Mouse (Mus musculus) midbrain, embryonic 10.5 days (tissue): ENCODE results near the gene Iqgap2. TPM values are rescaled to one million over a fixed set of nuclear protein-coding genes. Genes with fewer than 3 reads are reported as not detected.

Source experiments
- DNase-seq: peaks from one replicate; pipeline ENCODE4 v3.0.0-alpha.2; 2017; ENCODE audit warnings: low spot score
- H3K27ac ChIP-seq: fragments of 300-500 bp; sonication (generic); replicated peaks from 2 replicates; pipeline ENCODE4 v1.5.1; 2016; ENCODE audit warnings: mild to moderate bottlenecking
- H3K27me3 ChIP-seq: fragments of 300-500 bp; sonication (generic); 2 replicates; pipeline ENCODE4 v1.6.1; 2016; ENCODE audit warnings: low read depth, mild to moderate bottlenecking; ENCODE audit not compliant: poor library complexity, severe bottlenecking
- H3K36me3 ChIP-seq: fragments of 300-500 bp; sonication (generic); 2 replicates; pipeline ENCODE4 v1.6.1; 2016; ENCODE audit warnings: mild to moderate bottlenecking, moderate library complexity
- H3K4me1 ChIP-seq: fragments of 300-500 bp; sonication (generic); 2 replicates; pipeline ENCODE4 v1.6.1; 2016
- H3K4me3 ChIP-seq: fragments of 300-500 bp; sonication (generic); 2 replicates; pipeline ENCODE4 v1.5.1; 2016; ENCODE audit warnings: mild to moderate bottlenecking, moderate library complexity
- H3K9me3 ChIP-seq: fragments of 300-500 bp; sonication (generic); replicated peaks from 2 replicates; pipeline ENCODE4 v1.6.1; 2016; ENCODE audit warnings: mild to moderate bottlenecking
- WGBS: fragments of 180-500 bp; shearing (Covaris S2); methylation state at CpG from one replicate; pipeline ENCODE4 v1.1.7; 2016; 5-methylcytosine and 5-hydroxymethylcytosine counted together
- polyA plus RNA-seq: library from polyadenylated mRNA; unstranded; fragments of >200 nt; fragmentation: Nextera tagmentation; extraction: Ambion mirVana; gene quantifications from 2 replicates; pipeline ENCODE4 v1.2.1, GENCODE M21; 2016

Gene Iqgap2
- polyA plus RNA-seq, 1 experiment from 2014 or later, result 13.9 TPM

DNA sequence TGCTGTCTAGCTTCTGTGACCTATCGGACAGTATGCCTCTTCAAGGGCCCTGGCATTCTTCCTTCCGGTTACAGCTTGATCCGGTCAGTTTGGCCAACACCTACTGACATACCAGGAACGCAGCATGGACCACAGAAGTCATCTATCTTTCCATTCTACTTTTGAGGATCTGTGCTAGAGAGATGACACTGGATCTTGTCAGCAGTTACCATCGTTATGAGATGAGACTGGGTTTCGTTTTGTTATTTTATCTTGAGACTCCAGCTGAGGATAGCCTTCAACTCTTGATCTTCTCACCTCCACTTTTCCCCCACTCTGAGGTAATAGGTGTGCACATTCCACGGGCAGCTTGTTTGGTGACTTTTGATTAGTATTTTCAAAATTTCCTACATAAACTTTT, 219.3 kb downstream of the Iqgap2 start:
- H3K9me3 ChIP-seq, result no peaks in the 10 kb centered on the region
- no peak overlapping the region for H3K27ac ChIP-seq
- 91% methylated on average over 7 of the region's 7 CpGs for WGBS
- no peaks in the 10 kb centered on the region for H3K27me3 ChIP-seq
- no peak overlapping the region for H3K4me3 ChIP-seq
- no peaks in the 10 kb centered on the region for H3K4me1 ChIP-seq
- peaks cover 59% of the 10 kb centered on the region for H3K36me3 ChIP-seq
- DNase-seq, result no peak

DNA sequence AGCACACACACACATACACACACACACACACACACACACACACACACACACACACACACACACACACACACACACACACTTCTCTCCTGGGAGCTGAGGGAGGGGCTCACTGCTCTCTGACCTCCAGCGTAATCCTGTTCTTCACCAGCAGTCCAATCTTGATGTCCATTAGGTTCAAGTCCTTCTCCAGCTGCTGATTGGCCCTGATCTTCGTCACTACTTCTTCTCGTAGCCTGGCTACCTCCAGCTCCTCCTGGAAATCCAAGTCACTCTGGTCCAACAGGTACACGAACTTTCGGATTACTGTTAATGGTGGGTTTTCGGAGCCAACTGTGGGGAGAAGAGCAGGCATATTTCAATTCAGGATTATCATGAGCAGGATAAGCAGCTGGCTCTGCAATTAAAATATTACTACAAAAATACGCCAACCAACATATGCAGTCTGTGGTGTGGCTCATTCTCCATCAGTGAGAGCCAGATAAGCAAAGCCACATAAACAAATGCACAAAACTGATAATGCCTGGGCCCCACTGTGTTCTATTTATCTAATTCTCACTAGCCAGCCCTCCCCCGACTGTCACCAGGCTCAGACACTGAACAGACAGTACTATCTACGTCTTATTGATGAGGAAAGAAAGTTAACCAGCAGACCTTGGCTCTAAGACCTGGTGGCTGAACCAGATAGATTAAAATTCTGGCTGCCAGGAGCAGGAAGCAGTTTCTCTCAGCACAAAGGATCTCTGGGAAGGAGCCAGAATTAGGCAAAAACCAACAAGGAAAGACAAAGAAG, 220.4 kb downstream of the Iqgap2 start:
- Histone ChIP-seq H3K27ac (0 out of 2 replicates have a peak overlapping the region, but pooled peaks have one; percentile 17), H3K4me1 (peaks cover under 1% of the 10 kb centered on the region; the same call in 1 of the 2 replicates), H3K4me3 (no peak overlapping the region), H3K9me3 (no peaks in the 10 kb centered on the region), H3K36me3 (peaks cover 67% of the 10 kb centered on the region), H3K27me3 (no peaks in the 10 kb centered on the region)
- no peak for DNase-seq
- 84% methylated on average over 9 of the region's 9 CpGs for WGBS

DNA sequence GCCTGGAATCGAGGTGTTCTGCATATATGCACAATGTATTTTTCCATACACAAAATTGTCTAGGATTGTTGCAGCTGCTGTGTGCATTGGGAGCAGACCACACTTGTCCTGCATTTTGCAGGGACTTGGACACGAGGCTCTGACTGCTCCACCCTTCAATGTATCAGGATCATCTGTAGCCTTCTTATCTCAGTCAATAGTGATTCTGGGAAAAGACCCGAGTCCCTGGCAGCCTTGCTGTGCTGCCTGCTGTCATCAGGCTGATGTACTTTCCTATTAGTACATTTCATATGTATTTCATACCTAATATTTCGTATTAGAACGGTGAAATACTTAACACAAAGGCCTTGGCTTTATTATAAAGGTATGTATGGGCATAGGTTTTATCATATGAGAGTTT, 221.2 kb downstream of the Iqgap2 start:
- H3K4me3 ChIP-seq, result no peak overlapping the region
- peaks cover 73% of the 10 kb centered on the region for H3K36me3 ChIP-seq
- H3K4me1 ChIP-seq, result peaks cover 6% of the 10 kb centered on the region; the same call in 1 of the 2 replicates
- no peaks in the 10 kb centered on the region for H3K9me3 ChIP-seq
- H3K27me3 ChIP-seq, result no peaks in the 10 kb centered on the region
- 89% methylated on average over 5 of the region's 5 CpGs for WGBS
- H3K27ac ChIP-seq, result no peak overlapping the region
- DNase-seq, result no peak

DNA sequence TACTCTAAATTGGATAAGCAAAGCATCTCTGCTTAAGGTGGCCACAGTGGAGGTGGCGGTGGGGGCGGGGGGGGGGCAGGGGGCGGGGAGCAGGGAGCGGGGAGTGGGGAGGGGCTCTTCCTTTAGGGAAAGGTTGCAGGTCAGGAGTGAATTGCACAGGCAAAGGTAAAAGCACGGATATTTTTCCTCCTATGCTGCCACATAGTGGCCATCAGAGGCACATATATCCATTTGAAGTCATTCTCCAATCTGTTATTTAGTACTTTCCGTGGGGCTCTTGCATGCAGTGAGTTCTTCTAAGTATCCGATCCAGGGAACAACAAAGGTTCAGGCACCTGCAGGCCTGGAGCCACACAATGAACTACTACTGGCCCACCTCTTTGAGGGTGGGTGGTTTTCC, 224.5 kb downstream of the Iqgap2 start:
- no peaks in the 10 kb centered on the region for H3K27me3 ChIP-seq
- no peak overlapping the region for H3K27ac ChIP-seq
- peaks cover 94% of the 10 kb centered on the region for H3K36me3 ChIP-seq
- no peaks in the 10 kb centered on the region; the same call in 1 of the 2 replicates for H3K9me3 ChIP-seq
- H3K4me3 ChIP-seq, result no peak overlapping the region
- peaks cover 6% of the 10 kb centered on the region; the same call in 1 of the 2 replicates for H3K4me1 ChIP-seq
- DNase-seq, result no peak
- 27% methylated on average over 7 of the region's 7 CpGs for WGBS

DNA sequence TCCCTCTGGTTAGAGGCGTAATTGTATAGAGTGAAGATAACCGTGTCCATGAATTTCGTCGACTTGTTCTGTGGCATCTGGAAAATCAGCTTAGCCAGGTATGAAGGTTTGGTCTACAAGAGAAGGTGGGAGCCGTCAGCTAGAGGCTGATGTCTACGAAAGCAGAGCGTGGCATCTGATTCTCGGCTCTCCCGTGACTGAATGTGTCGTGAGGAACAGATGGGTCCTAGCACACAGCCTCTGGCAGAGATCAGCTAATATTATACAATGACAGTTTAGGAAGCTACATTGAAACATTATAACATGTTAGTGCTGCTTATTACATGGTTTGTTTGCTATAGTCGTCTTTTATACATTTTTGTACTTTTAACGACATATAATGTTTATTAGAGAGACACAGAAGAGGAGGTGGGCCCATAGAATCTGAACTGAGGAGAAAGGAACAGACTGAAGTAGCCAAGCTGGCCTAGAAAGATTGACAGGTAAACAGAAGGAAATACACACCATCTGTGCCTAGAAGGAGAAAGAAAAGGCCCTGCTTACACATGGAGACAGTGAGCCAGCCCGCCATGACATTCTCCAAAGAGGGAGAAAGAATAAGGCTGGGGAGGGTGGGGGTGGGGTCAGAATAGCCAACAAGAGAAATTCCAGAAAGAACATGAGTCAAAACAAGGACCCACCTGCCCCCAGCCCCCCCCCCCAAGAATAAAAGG, 225.9 kb downstream of the Iqgap2 start:
- peaks cover 94% of the 10 kb centered on the region for H3K36me3 ChIP-seq
- 90% methylated on average over 13 of the region's 13 CpGs for WGBS

DNA sequence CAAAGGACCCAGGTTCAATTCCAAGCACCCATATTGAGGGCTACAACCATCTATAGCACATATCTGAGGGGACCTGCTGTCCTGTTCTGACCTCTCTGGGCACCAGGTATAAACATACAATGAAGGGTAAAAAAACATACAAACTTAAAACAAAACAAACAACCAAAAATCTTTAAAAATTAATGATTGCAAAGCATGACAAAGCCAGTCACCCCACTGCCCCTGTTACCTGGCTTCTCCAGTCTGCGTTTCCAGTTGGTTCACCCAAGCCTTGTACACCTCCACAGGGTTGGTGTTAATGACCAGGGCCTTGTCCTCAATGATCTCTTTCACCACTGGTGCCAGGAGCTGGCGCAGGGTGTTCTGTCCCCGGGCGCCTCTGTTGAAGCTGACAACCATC, 227.9 kb downstream of the Iqgap2 start:
- no peaks in the 10 kb centered on the region for H3K27me3 ChIP-seq
- H3K27ac ChIP-seq, result no peak overlapping the region
- peaks cover 6% of the 10 kb centered on the region; the same call in 1 of the 2 replicates for H3K4me1 ChIP-seq
- peaks cover 94% of the 10 kb centered on the region for H3K36me3 ChIP-seq
- no peak for DNase-seq
- H3K9me3 ChIP-seq, result no peaks in the 10 kb centered on the region; the same call in 1 of the 2 replicates
- WGBS, result 95% methylated on average over 4 of the region's 4 CpGs
- no peak overlapping the region for H3K4me3 ChIP-seq

More for the DNA sequence above, 225.9 kb downstream of the Iqgap2 start:
- Histone ChIP-seq H3K27ac (no peak overlapping the region), H3K4me1 (peaks cover 6% of the 10 kb centered on the region; the same call in 1 of the 2 replicates), H3K27me3 (no peaks in the 10 kb centered on the region), H3K4me3 (no peak overlapping the region), H3K9me3 (no peaks in the 10 kb centered on the region; the same call in 1 of the 2 replicates)
- no peak for DNase-seq

DNA sequence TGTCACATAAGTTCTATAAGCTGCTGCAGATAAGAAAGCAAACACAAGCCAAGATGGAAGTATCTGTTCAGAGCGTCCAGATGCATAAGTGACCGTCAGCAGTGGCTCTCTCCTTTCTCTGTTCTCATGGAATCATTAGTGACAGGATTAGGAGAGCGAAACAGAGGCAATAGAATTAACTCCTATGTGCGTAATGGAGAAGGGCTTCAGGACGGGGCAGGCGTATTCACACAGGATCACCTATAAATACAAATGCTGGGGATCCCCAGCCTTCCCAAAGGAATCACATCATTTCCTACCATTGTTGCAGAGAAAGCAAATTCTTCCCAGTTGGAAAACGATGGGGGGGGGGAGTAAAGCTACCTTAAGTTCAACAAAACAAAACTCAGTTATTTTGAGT, 232.3 kb downstream of the Iqgap2 start:
- no peak overlapping the region for H3K4me3 ChIP-seq
- H3K4me1 ChIP-seq, result peaks cover 4% of the 10 kb centered on the region; the same call in 1 of the 2 replicates
- no peak overlapping the region for H3K27ac ChIP-seq
- peaks cover 84% of the 10 kb centered on the region for H3K36me3 ChIP-seq
- no peaks in the 10 kb centered on the region for H3K27me3 ChIP-seq
- DNase-seq, result no peak
- H3K9me3 ChIP-seq, result no peaks in the 10 kb centered on the region; the same call in 1 of the 2 replicates
- WGBS, result 85% methylated on average over 7 of the region's 7 CpGs

DNA sequence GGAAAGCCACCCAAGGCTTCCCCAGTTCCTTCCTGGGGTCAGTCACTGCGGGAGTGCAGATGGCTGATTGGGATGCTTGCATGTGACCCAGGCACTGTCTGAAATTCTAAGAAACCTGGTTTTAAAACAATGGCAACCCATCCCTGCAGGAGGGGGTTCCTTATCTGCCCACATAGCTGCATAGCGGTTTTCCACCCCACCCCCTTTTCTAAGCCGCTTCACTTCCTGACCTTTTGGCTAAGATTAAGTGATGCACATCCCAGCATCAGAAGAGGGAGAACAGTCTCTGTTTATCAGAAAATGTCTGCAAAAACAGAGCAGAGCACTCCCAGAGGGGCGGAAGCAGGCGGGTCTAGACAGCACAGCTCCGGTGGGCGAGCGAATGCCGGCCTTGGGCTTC, 234.6 kb downstream of the Iqgap2 start:
- Histone ChIP-seq H3K36me3 (peaks cover 64% of the 10 kb centered on the region), H3K4me3 (no peak overlapping the region), H3K27ac (peak overlapping the region; percentile 52; the same call in 1 of the 2 replicates), H3K9me3 (no peaks in the 10 kb centered on the region), H3K27me3 (no peaks in the 10 kb centered on the region), H3K4me1 (peaks cover 4% of the 10 kb centered on the region; the same call in 1 of the 2 replicates)
- DNase-seq, result no peak
- 59% methylated on average over 9 of the region's 9 CpGs for WGBS

DNA sequence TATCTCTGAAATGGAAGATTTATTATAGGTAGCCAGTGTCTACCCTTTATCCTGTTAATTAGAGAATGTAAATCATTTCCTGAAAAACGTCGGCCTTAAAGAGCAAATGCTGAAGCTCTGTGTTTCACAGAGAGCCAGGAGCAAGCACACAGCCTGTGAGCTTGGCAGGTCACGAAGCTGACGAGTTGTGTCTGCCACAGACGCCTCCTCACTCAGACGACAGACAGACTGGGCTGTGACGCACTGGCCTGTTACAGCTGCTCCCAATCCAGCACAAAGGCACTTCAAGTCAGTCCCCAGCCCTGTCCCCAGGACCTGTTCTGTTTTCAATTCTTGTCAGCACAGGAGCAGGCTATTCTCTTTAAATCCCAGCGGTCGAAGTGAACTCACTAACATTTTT, 236.4 kb downstream of the Iqgap2 start:
- H3K4me3 ChIP-seq, result no peak overlapping the region
- no peaks in the 10 kb centered on the region for H3K27me3 ChIP-seq
- DNase-seq, result no peak
- peaks cover 4% of the 10 kb centered on the region; the same call in 1 of the 2 replicates for H3K4me1 ChIP-seq
- peaks cover 54% of the 10 kb centered on the region for H3K36me3 ChIP-seq
- H3K9me3 ChIP-seq, result no peaks in the 10 kb centered on the region
- H3K27ac ChIP-seq, result 0 out of 2 replicates have a peak overlapping the region, but pooled peaks have one; percentile 28
- 66% methylated on average over 9 of the region's 9 CpGs for WGBS

DNA sequence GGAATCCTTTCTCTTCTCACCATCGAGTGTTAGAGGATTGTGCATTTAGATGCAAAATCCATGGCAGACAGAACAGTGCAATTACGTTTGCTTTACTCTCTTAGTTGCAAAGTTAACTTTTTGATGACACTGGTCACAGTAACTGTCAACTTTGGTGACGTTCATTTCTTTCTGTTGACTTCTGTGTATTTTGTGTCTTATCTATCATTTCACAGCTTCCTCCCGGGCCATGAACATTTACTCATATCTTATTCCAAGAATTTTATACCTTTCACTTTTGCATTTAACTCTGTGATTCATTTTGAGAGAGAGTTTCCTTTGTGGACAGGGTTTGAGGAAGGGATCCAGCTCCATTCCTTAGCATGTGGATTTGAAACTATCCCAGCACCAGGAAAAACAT, 238.0 kb downstream of the Iqgap2 start:
- DNase-seq, result no peak
- Histone ChIP-seq H3K27me3 (no peaks in the 10 kb centered on the region), H3K4me1 (peaks cover 4% of the 10 kb centered on the region; the same call in 1 of the 2 replicates), H3K4me3 (no peak overlapping the region), H3K9me3 (no peaks in the 10 kb centered on the region), H3K36me3 (peaks cover 53% of the 10 kb centered on the region), H3K27ac (no peak overlapping the region)
- WGBS, result 93% methylated on average over 4 of the region's 4 CpGs

DNA sequence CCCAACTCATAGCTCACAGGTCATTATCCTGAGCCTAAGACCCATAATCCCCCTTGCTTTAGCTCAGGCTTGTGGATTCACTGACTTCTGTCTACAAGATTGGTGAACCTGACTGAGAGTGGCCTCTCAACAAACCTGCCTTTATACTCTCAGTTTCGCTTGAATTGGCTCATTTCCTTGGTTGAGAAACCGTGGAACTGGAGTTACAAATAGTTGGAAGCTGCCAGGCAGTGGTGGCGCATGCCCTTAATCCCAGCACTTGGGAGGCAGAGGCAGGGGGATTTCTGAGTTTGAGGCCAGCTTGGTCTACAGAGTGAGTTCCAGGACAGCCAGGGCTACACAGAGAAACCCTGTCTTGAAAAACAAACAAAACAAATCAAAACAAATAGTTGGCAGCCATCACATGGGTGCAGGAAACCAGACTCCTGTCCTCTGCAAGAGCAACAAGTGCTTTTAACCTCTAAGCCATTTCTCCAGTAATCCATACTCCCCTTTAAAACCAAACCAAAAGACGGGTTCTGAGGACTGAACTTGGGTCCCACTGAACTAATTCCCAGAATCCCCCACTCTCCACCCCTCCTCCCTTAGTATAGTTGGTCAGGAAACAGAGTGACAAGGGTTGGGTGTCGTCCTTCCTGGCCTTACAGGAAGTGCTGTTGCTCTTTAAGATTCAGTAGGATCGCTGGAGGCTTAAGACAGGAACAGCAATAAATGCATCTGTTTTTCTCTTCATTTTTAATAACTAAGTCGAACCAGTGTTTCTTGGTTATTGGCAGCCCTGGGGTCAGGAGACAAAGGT, 239.7 kb downstream of the Iqgap2 start:
- no peak for DNase-seq
- H3K4me3 ChIP-seq, result no peak overlapping the region
- no peaks in the 10 kb centered on the region for H3K9me3 ChIP-seq
- peaks cover under 1% of the 10 kb centered on the region; the same call in 1 of the 2 replicates for H3K4me1 ChIP-seq
- no peaks in the 10 kb centered on the region for H3K27me3 ChIP-seq
- peaks cover 45% of the 10 kb centered on the region for H3K36me3 ChIP-seq
- no peak overlapping the region for H3K27ac ChIP-seq
- 86% methylated on average over 7 of the region's 7 CpGs for WGBS

DNA sequence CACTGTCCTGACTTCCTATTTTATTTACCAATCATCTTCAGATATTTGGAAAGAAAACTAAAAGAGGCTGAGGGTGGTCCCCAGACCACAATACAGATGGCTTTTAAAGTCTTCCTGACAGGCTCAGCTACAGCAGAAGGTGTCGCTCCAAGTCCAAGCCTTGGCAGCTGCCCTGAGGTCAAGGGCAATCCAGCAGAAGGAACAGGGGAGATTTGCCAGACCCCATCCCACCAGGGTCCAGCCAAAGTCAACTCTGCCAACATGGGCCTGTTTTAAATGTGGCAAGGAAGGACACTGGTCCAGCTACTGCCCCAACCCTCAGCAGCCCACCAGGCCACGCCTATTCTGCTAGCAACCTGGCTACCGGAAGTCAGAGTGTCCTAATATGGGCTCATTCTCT, 241.8 kb downstream of the Iqgap2 start:
- 93% methylated on average over 3 of the region's 3 CpGs for WGBS
- DNase-seq, result no peak
- peaks cover 52% of the 10 kb centered on the region for H3K36me3 ChIP-seq
- H3K27me3 ChIP-seq, result no peaks in the 10 kb centered on the region
- H3K4me3 ChIP-seq, result no peak overlapping the region
- no peaks in the 10 kb centered on the region for H3K4me1 ChIP-seq
- H3K27ac ChIP-seq, result no peak overlapping the region
- H3K9me3 ChIP-seq, result no peaks in the 10 kb centered on the region
